Comparison of ENCODE assay signal across 23 mouse cellular contexts in the genomic region with DNA sequence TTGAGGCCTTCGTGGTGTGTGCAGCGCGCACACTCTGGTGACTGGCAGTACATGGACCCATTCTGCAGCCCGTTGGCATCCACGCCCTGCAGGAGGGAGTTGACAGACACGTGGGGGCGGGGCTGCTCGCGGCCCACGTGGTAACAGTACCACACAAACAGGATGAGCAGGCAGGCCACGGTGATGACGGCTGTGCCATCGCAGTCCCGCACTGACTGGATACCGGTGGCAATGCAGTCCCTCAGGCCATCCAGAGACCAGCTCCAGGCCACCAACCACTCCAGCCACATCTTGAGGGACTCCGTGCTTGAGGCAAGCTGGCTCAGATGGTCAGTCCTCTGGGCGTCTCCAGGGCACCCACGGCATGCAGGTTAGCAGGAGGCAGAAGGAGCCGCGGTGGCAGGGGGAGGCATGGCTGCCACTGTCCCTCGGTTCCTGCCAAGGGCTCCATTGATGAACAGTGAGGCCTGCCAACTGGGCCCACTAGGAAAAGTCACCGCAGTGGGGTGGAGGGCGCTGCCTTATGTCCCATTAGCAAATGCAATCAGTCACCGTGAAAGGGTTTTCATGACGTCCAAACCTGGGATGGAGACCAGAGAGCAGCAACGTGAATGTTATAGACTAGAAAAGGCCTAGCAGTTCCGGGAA. TPM values are rescaled to one million over a fixed set of nuclear protein-coding genes. Genes with fewer than 3 reads are reported as not detected.
DNase-seq lines count a peak whose midpoint lies in the region; ATAC-seq lines count a peak whose summit lies in the region.
"Had no signal": no experiment of that assay in that cellular context is flagged by ENCODE, and none has a peak within 500 bp of the region (broad histone marks: within the 10 kb centered on the region; RNA-seq: fewer than 3 reads in every experiment).

No protein-coding gene starts in this region.

- peaks cover 48% of the 10 kb centered on the region for H3K4me1 ChIP-seq in megakaryocyte, embryonic 14.5 days
- H3K4me1 ChIP-seq in kidney, embryonic 16.5 days (ENCODE audit: insufficient read depth, low read length), result peaks cover 8% of the 10 kb centered on the region

- 72% methylated on average over 27 of the region's 27 CpGs for WGBS in kidney, embryonic 16.5 days

- ATAC-seq in cerebellum, adult (ENCODE audit: insufficient number of reproducible peaks, low FRiP score, low TSS enrichment), result no peak
- no peak for ATAC-seq in megakaryocyte, adult 5-6 weeks (ENCODE audit: poor library complexity, severe bottlenecking)
- no peak for ATAC-seq in kidney, embryonic 16.5 days (ENCODE audit: low FRiP score, low TSS enrichment)
- ATAC-seq: intestine, embryonic 16.5 days had no signal

- peak; percentile 65 for DNase-seq in cerebellum, adult 9-11 months
- DNase-seq in ES-CJ7 (ENCODE audit: low read depth, low spot score), result peak; percentile 31
- DNase-seq in cerebellum, postnatal 14 days, result peak; percentile 63 to 69
- DNase-seq: adrenal gland, postnatal 10 days; heart, postnatal 14 days; kidney, postnatal 10 days; lung, postnatal 36 days; retina, postnatal 1 day had no signal

- H3K4me2 ChIP-seq in kidney, embryonic 16.5 days (replicated peaks; ENCODE audit: low read depth, low read length), result no peak overlapping the region
- H3K4me2 ChIP-seq: embryonic facial prominence, embryonic 12.5 days; limb, embryonic 13.5 days had no signal

- peaks cover 26% of the 10 kb centered on the region for H3K9me3 ChIP-seq in megakaryocyte, embryonic 14.5 days
- no peaks in the 10 kb centered on the region for H3K9me3 ChIP-seq in kidney, embryonic 16.5 days (ENCODE audit: low read length)
- H3K9me3 ChIP-seq: embryonic facial prominence, embryonic 12.5 days; forebrain, embryonic 10.5 days; limb, embryonic 13.5 days; neural tube, embryonic 15.5 days had no signal

- peaks cover 2% of the 10 kb centered on the region for H3K36me3 ChIP-seq in megakaryocyte, embryonic 14.5 days (replicated peaks; ENCODE audit: low read length)
- no peaks in the 10 kb centered on the region for H3K36me3 ChIP-seq in kidney, embryonic 16.5 days (ENCODE audit: insufficient read depth, low read length)

- H3K27me3 ChIP-seq in megakaryocyte, embryonic 14.5 days (replicated peaks), result peaks cover 90% of the 10 kb centered on the region
- peaks cover 15% of the 10 kb centered on the region for H3K27me3 ChIP-seq in kidney, embryonic 16.5 days (ENCODE audit: insufficient read depth, low read length)
- H3K27me3 ChIP-seq: neural tube, embryonic 15.5 days had no signal

- H3K4me3 ChIP-seq in megakaryocyte, embryonic 14.5 days (replicated peaks), result peak overlapping the region; percentile 51
- H3K4me3 ChIP-seq in kidney, embryonic 16.5 days (ENCODE audit: low read length), result no peak overlapping the region
- H3K4me3 ChIP-seq: embryonic facial prominence, embryonic 12.5 days; forebrain, embryonic 10.5 days; limb, embryonic 13.5 days; neural tube, embryonic 15.5 days had no signal

- H3K27ac ChIP-seq in kidney, embryonic 16.5 days (ENCODE audit: low read length), result no peak overlapping the region
- H3K27ac ChIP-seq: embryonic facial prominence, embryonic 12.5 days; forebrain, embryonic 10.5 days; limb, embryonic 13.5 days; neural tube, embryonic 15.5 days had no signal

- no peak overlapping the region for H3K9ac ChIP-seq in kidney, embryonic 16.5 days (replicated peaks; ENCODE audit: low read length)
- H3K9ac ChIP-seq: embryonic facial prominence, embryonic 12.5 days; limb, embryonic 13.5 days; neural tube, embryonic 15.5 days had no signal

RNA-seq across cellular contexts. Expression of a gene that starts 2.9 kb away (rescaled TPM):
- not detected in 2 replicates for polyA plus RNA-seq in megakaryocyte, embryonic 14.5 days (2012; ENCODE audit: insufficient read depth, low replicate concordance)
- not detected in 2 replicates for total RNA-seq in megakaryocyte, adult 5-6 weeks (2015)
- not detected in 2 replicates for total RNA-seq in megakaryocyte, adult 5-6 weeks (2017)
- 3.8 and 4.9 TPM in 2 replicates for polyA plus RNA-seq in kidney, embryonic 16.5 days (2015; fragmentation: Nextera tagmentation; extraction: Ambion mirVana)
- total RNA-seq: monocyte, adult 5-6 weeks had no signal
- polyA plus RNA-seq: liver, embryonic 16.5 days had no signal

RNA-seq across cellular contexts. Expression of a gene that starts 36.0 kb away (rescaled TPM):
- 1.0 and 1.4 TPM in 2 replicates for polyA plus RNA-seq in megakaryocyte, embryonic 14.5 days (2012; ENCODE audit: insufficient read depth, low replicate concordance)
- total RNA-seq in megakaryocyte, adult 5-6 weeks (2015), result 0.23 TPM in 1 of 2 replicates, not detected in the other
- 0.73 and 1.2 TPM in 2 replicates for total RNA-seq in megakaryocyte, adult 5-6 weeks (2017)
- polyA plus RNA-seq in kidney, embryonic 16.5 days (2015; fragmentation: Nextera tagmentation; extraction: Ambion mirVana), result 0.20 and 0.30 TPM in 2 replicates
- total RNA-seq: gastrocnemius, adult 18-20 months; heart, adult 8-10 months; layer of hippocampus, postnatal 25 days; monocyte, adult 5-6 weeks had no signal

RNA-seq across cellular contexts. Expression of a gene that starts 48.9 kb away (rescaled TPM):
- 214 and 827 TPM in 2 replicates for polyA plus RNA-seq in megakaryocyte, embryonic 14.5 days (2012; ENCODE audit: insufficient read depth, low replicate concordance)
- total RNA-seq in megakaryocyte, adult 5-6 weeks (2015), result 14.7 and 18.8 TPM in 2 replicates
- 13.4 and 14.9 TPM in 2 replicates for total RNA-seq in megakaryocyte, adult 5-6 weeks (2017)
- 36.8 TPM in 2 replicates for polyA plus RNA-seq in kidney, embryonic 16.5 days (2015; fragmentation: Nextera tagmentation; extraction: Ambion mirVana)

RNA-seq across cellular contexts. Expression of a gene that starts 49.0 kb away (rescaled TPM):
- polyA plus RNA-seq in megakaryocyte, embryonic 14.5 days (2012; ENCODE audit: insufficient read depth, low replicate concordance), result 23.5 and 26.3 TPM in 2 replicates
- 31.2 and 35.1 TPM in 2 replicates for total RNA-seq in megakaryocyte, adult 5-6 weeks (2015)
- 20.7 and 21.7 TPM in 2 replicates for total RNA-seq in megakaryocyte, adult 5-6 weeks (2017)
- 44.8 and 47.0 TPM in 2 replicates for polyA plus RNA-seq in kidney, embryonic 16.5 days (2015; fragmentation: Nextera tagmentation; extraction: Ambion mirVana)

RNA-seq across cellular contexts. Expression of a gene that starts 57.4 kb away (rescaled TPM):
- polyA plus RNA-seq in megakaryocyte, embryonic 14.5 days (2012; ENCODE audit: insufficient read depth, low replicate concordance), result not detected in 2 replicates
- total RNA-seq in megakaryocyte, adult 5-6 weeks (2015), result not detected in 2 replicates
- not detected in 2 replicates for total RNA-seq in megakaryocyte, adult 5-6 weeks (2017)
- polyA plus RNA-seq in kidney, embryonic 16.5 days (2015; fragmentation: Nextera tagmentation; extraction: Ambion mirVana), result not detected in 2 replicates
- total RNA-seq: adrenal gland, postnatal 10 days; gastrocnemius, adult 18-20 months; heart, adult 8-10 months; heart, postnatal 14 days; layer of hippocampus, postnatal 25 days; monocyte, adult 5-6 weeks had no signal
- polyA plus RNA-seq: C2C12; embryonic facial prominence, embryonic 12.5 days; intestine, embryonic 16.5 days; liver, embryonic 16.5 days had no signal
